Mouse (Mus musculus): ENCODE measurements at regions not wholly inside any gene's neighbourhood (a gene's known extent, or its start where the extent isn't known, plus 50 kb on each side); places are given as distances from the start of the nearest gene placed in this dataset.

- TF ChIP-seq CTCF (IDR thresholded peaks at IDR 0.05; ENCODE audit: low read depth) (no peak), EP300 (IDR thresholded peaks at IDR 0.05; ENCODE audit: low read depth) (no peak)
Observed at GRCm38 (mm10) chr12:77968543-77968942, 225.5 kb upstream of the Gm6657 start.

Measured in heart, postnatal 0 days (tissue).